Mouse (Mus musculus): ENCODE measurements at regions not wholly inside any gene's neighbourhood (a gene's known extent, or its start where the extent isn't known, plus 50 kb on each side); places are given as distances from the start of the nearest gene placed in this dataset.
"Not testable (repeated sequence)": the region's sequence is repeated elsewhere in the genome, so short reads cannot be mapped to it uniquely, and the experiment has no call there.

DNA sequence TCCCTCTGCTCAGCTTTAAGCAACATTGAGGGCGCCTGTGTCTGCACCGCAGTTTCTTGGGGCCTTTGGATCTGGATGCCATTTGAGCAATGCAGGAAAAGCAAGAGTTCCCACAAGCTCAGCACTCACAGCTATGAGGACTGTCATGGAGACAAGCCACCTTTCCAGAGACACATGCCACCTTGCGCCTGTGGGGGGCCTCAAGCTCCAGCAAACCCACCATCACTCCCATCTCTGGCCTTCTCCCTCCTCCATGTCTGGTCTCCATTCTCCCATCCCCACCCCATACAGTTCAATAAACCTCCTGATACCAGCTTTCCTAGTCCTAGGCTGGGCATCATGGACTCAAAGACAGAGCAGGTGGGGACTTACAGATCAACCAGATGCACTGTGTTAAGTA lies 97.8 kb downstream of the Wdr11 start:
- no peak for DNase-seq (ENCODE audit: low read depth, low spot score)

DNA sequence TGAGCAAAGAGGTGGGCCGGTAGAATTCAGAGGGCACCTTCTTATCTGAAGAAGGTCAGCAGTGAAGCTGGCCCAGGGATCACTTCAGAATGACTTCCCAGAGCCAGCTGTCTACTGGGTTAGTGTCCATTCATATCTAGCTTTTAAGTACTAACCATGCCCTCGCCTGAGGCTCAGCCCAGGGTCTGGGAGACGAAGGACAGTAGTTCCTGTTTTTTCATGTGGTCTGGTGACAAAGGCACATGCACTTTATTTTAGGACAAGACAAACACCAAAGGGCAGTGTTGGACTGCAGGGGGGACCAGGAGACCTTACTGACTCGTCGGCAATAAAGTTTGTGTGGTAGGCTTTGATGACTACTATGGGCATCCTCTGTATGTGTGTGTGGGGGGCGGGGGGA lies 99.2 kb downstream of the Wdr11 start:
- no peak for DNase-seq (ENCODE audit: low read depth, low spot score)

DNA sequence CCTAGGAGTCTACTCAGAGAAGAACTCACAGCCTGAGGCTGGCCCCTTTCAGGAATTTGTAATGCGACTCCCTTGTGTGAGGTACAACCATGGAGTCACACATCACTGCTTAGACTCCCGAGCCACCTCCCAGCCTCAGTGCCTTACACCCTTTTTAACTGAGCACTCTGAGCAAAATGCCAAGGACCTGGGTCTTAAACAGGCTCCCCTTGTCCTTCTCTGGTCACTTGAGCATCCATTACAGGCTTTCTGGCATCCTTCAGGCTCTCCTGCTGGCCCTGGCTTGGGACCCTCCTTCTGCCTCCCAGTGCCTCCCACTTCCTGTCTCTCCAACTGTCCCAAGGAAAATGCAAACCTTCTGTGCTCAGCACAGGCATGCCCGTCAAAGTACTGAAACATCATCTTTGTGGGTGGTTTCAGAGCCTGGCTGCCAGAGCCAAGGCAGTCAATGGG lies 100.0 kb downstream of the Wdr11 start:
- DNase-seq (ENCODE audit: low read depth, low spot score), result no peak

DNA sequence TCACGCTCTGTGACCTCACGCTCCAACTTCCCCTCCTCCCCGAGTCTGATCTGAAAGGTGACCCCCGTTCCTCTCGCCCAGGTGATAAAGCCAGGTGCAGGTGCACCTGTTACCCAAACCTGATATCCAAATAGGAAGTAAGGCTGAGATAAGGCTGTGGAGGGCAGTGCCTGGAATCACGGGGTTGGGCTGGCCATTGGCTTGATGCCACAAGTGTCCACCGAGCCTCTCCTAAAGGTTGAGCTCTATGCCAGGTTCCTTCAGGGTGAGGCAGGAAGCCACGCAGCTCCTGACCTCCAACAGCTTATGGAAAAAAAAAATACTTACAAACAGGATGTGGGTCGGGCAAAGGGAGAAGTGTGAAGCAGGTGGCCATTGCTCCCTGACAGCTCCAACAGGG lies 102.0 kb downstream of the Wdr11 start:
- DNase-seq (ENCODE audit: low read depth, low spot score), result no peak

DNA sequence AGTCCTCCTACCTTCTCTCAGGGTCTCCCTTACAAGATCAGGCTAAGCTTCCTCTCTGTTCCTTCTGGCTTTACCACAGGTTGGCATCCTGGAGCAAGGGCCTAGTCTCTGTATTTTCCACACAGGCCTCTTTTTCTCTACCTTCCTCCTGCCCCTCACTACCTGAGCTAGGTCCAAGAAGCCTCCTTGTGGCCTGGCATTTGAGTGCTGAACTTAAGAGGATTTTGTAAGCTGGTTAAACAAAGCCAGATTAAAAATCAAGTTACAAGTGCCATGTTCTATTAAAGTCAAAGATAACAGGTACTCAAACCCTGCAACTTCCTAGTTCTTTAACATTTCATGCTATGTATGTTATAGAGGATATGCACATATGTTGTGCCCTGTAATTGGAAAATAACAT lies 102.5 kb downstream of the Wdr11 start:
- no peak for DNase-seq (ENCODE audit: low read depth, low spot score)

DNA sequence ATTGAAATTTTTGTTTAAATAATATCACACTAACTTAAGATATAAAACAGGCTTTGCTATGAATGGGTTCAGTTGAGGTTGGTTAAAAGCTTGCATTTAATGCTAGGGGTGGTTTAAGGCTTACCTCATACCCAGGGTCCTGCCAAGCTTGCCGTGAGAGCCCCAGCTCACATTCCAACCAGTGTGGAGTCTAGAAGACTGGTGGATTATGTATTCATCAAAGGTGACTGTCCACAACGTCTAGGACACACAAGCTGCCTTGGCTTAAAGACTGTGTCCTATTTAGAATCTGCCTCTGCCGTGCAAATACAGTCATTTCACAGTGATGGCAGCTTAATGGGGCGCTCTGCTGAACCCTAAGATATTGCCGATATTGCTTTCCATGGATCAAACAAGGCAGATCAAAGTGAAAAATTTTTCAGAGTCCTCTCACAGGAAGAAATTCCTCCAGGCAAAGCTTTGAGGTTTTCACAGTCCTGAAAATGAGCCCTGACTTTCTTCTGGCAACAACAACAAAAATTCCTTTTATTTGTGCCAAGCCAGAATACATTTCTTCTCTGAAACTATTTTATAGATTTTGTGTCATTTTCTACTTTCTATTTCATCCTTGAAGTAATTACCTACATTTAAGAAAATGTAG lies 108.4 kb downstream of the Wdr11 start:
- DNase-seq (ENCODE audit: low read depth, low spot score), result no peak

DNA sequence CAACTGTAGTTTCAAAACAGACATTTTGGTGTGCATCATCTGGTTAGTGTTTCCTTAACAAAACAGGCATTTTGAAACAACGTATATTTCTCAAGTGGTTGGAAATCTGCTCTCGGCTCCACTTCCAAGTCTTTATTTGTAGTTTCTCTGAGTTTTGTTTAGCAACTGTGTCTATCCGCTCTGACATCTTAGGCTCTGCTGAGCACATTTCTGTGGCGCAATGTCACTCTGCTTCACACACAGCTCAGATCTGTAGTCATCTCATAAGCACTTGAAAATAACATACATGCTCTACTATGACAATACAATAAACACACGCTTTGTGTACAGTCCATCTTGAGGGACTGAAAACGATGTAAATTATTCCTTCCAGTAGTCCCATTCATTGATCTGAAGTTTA lies 135.9 kb downstream of the Wdr11 start:
- no peak for DNase-seq (ENCODE audit: low read depth, low spot score)

DNA sequence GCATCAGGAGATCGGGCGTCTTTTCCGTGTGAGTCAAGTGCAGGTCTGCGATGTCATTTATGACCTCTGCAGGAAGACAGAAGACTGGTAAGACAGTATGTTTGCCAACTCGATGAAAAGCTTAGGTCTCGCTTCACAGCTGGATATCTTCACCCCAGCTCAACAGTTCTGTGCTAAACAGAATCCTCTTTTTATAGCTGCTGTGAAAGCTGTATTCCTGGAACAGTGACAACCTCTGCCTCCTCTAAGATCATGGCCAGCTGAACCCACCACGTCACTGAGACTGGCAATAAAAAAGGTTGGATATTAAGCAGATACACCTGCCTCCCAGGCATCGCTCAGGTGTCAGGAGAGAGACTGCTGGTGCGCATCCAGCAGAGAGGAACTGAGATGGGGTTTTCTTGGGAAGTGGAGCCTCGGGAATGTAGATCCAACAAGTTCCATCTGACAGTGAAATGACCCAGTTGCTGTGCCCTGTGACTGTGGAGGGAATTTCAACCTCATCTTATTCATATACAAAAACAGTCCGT lies 138.1 kb downstream of the Wdr11 start:
- no peak for DNase-seq (ENCODE audit: low read depth, low spot score)

DNA sequence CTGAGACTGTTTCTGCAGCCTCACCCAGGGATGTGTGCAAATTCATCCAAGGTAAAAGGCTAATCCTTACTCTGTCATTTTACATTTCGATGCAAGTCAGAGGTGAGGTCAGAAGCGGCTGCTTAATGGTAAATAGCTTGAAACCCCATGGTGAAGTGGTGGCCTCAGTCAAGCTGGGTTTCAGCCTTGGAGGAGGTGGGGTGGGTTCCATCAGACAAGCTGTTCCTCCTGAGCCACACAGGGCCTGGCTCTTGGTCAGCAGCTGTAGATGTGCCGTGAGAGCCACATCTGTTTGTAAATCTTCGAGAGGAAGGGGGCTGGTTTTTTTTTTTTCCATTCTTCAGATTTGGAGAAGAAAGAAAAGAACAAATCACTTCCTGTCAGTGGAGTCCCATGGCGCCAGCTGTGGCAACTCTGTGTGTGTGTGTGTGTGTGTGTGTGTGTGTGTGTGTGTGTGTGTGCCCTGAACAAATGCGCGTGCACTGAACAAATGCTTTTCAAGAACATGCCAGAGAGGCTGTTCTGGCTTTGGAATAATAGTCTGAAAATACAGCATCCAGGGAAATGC lies 139.2 kb downstream of the Wdr11 start:
- DNase-seq (ENCODE audit: low read depth, low spot score), result no peak

DNA sequence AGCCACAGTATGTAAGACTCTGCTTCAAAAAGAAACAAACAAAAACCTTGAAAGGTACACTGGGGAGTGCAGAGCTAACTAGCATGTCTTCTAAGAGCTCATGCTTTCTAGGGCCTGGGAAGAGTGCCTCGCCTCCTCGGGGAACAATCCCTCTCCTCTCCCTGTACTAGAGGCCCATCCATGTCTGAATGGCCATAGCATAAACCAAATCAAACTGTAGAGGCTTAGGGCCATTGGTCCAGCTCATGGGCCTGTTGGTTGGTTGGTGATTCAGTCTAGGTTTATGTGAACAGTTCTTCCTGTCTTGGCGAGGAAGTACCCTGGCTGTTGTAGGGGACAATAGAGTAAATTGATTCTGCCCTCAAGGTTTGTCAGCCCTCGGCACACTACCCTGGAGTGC lies 151.0 kb downstream of the Wdr11 start:
- DNase-seq (ENCODE audit: low read depth, low spot score), result no peak

DNA sequence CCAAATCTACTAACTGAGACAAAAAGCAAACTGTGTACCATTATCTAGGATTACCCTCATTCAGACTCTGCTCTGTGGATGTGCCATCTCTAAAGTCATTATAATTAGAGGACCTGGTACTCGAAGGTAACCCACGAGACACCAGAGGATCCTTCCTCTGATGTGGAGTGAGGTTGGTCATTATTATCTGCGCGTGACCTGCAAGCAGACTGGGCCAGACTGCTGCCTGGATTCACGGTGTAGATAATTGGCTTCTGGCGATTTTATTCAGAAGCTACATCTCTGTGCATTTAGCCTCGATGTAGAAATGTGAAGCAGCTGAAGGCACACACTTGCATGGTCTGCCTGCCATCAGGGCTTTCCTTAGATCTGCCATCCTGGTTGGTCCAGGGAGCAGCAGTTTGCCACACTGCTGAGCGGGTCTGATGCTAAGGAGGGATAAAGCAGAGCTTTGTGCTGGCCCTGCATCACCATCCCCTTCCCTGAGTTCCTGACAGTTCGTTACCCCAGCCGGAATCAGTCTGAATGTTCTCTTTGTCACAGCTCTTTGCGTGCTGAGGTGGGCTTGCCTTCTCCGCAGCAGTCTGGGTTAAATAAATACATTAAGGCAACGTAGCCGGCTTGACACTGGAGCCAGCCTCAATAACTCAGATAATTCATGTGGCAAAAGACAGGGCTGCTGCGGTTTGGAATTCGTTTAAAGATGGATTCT lies 152.4 kb downstream of the Wdr11 start:
- no peak for DNase-seq (ENCODE audit: low read depth, low spot score)

DNA sequence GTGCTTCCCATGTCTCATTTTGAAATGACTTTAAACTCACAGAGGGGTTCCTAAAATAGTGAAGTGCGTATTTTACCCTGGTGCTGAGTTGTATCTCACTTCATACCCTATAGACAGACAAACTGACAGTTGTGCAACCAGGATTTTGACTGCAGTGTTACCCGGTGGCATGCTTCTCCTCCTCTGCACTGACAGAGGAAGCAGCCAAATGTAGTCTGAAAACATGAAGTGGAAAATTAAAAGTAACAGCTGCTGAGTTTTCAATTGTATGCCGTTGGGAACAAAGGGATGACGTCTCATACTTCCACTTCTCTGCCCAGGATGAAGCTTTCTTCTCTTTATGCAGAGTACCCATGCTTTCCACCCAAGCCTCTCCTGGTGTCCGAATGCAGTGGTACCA lies 155.0 kb downstream of the Wdr11 start:
- DNase-seq (ENCODE audit: low read depth, low spot score), result no peak

DNA sequence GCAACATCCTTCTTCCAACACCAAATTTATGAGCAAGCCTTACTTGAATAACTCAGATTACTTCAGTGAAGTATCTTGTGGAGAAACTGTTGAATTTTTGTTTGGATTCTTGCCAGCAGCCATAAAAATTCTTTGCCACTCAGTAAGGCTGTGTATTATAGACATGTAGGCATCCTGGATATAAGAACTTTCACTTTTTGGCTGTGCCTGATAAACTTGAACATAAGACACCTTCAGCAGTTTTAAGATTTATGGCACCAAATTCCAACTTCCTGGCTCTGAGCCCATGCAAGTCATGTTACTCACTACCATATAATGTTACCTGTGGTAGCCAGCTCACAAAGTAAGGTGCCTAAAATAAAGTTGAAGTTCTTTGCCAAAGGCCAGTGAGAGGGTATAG lies 159.3 kb downstream of the Wdr11 start:
- no peak for DNase-seq (ENCODE audit: low read depth, low spot score)

DNA sequence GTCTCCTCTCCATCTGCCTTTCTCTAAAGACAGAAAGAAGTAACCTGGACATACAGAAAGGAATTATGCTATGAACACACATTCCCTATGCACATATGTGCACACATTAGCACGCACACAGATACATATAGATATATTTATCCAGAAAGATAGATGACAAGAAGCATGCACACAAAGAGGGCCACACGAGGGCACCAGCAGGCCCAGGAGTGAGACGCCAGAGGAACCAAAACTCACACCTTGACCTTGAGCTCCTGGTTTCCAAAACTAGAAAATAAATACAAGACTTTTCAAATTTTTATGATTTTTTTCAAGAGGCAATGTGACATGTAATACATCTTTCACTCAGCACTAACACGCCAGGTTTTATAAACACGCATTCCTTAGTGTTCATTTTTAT lies 163.1 kb downstream of the Wdr11 start:
- DNase-seq (ENCODE audit: low read depth, low spot score), result no peak

DNA sequence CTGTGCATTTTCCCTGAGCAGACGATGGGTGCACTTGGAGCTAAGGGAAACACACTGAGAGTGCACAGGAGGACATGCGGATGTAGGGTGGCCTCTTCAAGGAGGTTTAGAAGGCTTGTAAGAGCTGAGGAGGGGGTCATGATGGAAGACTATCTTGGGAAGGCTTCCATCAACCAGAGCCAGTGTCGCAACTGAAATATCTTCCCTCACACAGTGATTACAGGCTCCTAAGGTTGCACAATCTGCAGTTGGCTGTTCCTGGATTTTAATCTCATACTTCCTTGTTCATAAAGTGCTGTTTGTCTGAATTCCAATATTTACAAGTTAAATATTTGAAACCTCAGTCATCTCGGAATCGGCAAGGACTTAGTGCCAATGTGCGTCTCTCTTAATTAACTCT lies 164.5 kb downstream of the Wdr11 start:
- DNase-seq (ENCODE audit: low read depth, low spot score), result no peak

DNA sequence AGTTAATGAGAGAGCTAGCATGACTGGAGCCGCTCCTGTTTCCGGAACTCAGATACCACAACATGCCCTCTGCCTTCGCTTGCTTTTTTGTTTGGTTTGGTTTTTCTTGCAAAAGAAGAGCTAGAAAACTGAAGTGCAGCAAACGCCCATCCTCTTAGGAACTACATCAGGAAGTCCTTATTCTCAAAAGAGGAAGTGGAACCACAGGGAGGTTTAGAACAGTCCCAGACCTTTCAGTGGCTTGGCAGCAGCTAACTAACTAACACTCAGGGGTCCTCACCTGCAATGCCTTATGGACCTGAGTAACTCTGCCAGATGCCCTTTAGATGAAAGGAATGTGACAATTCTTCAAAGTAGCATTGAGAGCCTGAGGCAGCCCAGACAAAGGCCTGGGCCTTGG lies 168.2 kb downstream of the Wdr11 start:
- no peak for DNase-seq (ENCODE audit: low read depth, low spot score)

DNA sequence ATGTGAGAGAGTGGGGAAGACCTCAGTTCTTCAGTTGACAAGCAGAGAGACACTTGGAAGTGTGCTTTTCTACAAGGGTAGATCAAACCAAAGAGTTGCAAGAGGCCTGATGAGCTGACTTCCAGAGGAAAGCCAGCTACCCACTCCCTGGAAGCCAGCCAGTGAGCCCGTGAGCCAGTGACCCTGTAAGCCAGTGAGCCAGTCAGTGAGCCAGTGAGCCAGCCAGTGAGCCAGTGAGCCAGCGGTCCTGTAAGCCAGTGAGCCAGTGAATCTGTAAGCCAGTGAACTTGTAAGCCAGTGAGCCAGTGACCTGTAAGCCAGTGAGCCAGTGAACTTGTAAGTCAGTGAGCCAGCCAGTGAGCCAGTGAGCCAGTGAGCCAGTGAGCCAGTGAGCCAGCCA lies 168.7 kb downstream of the Wdr11 start:
- no peak for DNase-seq (ENCODE audit: low read depth, low spot score)

DNA sequence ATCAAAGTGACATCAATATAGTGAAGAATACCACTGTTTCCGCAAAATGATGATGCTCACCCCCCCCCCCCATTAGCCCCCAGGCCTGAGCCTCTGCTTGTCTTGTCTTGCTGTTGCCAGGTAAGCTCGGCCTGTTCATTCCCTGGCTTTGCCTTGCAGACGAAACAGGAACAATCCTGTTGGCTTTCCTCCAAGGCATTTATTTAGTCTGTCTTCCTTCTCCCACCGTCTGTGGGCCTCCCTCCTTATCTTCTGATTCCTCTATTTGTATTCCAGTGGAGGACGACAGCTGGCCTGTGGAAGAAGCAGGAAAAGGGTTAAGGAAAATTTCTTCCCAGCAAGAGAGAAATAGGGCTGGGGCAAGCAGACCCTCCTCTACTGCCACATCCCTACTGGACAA lies 172.1 kb downstream of the Wdr11 start:
- no peak for DNase-seq (ENCODE audit: low read depth, low spot score)

DNA sequence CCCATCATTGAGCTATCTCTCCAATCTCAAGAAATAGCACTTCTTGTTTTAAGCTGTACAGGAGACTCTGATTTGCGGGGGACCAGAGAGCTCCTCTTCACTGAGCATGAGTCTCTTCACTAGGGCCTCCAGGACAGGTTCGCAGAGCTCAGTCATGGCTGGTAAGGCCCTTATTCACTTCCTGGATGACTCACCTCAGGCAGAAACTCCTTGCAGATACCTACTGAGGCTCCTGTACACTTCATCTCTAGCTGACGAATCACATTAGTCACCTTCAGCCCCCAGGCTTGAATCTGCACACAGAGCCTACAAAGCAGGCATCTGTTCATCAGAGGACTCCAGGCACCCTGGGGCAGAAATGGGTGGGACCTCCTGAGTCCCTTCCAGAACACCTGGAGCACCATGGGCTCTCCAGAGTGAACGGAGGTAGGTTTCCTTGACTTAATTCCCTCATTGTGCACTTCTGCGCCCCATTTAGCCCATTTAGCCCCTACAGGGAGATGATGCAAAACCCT lies 172.8 kb downstream of the Wdr11 start:
- DNase-seq (ENCODE audit: low read depth, low spot score), result peak; percentile 13

DNA sequence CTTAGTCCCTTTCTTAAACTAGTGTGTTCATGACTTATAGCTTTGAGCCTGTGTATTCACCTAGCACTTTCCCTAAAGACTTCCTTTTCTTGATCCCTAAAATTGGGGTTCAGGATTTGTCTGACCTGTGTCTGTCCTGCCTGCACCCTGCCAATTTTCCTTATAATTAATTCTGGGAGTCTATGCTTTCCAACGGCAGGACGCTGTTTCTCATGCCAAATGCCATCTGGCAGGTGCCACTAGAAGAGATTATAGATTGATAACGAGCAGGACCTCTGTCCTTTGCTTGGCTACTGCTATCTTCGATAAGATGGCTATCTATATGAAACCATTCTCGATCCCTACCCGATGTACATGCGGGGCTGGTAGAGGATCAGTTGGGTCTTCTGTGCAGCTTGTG lies 174.0 kb downstream of the Wdr11 start:
- DNase-seq (ENCODE audit: low read depth, low spot score), result no peak

DNA sequence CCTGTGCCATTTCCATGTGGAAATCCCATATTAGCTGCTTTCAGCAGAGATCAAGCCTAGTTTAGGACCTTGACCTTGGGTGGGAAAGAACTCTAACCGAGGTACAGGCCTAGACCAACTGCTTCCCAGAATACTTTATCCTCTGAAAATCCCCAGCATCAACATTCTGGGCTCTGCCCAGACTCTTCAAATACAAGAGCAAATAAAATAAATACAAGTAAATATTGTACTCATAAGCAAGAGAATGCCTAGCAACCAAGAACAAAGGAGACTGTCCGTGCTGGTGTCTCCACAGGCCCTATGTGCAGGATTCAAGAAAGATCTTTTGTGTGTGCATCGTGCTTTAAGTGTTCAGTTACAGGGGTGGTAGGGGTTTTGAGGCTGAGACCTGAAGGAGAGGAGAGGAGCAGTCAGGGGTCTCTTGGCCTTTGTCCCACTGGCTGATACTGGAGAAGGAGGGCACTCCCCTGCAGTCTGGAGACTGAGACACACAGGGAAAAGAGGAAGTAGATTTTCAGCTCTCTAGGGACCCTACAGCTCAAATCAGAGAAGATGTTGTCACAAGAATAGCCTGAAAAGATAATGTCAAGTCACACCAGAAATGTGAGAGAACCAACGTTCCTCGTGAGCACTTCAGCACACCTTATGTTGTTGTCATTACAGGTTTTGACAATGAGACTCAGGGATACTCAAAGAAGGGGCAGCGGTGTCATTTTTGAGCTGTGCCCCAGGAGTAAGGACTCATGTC lies 174.6 kb downstream of the Wdr11 start:
- DNase-seq (ENCODE audit: low read depth, low spot score), result no peak

DNA sequence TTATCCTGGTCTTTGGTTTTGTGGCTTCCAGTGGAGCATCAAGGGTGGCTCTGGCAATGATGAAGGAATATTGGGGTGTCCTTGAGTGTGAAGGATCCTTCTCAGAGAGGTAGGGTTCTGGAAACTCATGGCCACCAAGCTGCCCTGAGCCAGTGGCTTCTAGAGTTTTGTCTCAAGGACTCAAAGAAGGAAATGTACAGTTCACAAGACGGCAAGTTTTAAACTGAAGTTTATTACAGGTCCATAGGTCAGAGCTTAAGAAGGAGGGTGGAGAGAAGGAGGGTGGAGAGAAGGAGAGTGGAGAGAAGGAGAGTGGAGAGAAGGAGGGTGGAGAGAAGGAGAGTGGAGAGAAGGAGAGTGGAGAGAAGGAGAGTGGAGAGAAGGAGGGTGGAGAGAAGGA lies 178.0 kb downstream of the Wdr11 start:
- not testable (repeated sequence) for DNase-seq (ENCODE audit: low read depth, low spot score)

Data from R1 (cell line).